Mouse (Mus musculus) hematopoietic stem cell, adult 5-6 weeks (primary cell): Measurements from ENCODE around the gene Iah1. TPM values are rescaled to one million over a fixed set of nuclear protein-coding genes. Genes with fewer than 3 reads are reported as not detected.
A peak's percentile ranks its signal among the peaks of the same experiment; 100 is the strongest.

Source experiments
- ATAC-seq, 2 experiments: fragments of 125-278 bp in 1 of 2; replicated peaks in 1 of 2; 2 replicates each; pipeline ENCODE4 v1.8.0; 2016 to 2017; ENCODE audit warnings: inconsistent platforms in 2 of 2, mild to moderate bottlenecking in 2 of 2, moderate number of reproducible peaks in 2 of 2, low read depth in 1 of 2, moderate TSS enrichment in 1 of 2; ENCODE audit not compliant: low FRiP score in 2 of 2, poor library complexity in 2 of 2, severe bottlenecking in 2 of 2, insufficient read depth in 1 of 2, low TSS enrichment in 1 of 2
- total RNA-seq: library from RNA; stranded (forward); fragments of 172-1452, 232-1000 nt; gene quantifications from 2 replicates; pipeline ENCODE4 v1.2.3, GENCODE M21; 2017

Iah1 gene
- total RNA-seq, 1 experiment from 2014 or later = 30.3 TPM

DNA sequence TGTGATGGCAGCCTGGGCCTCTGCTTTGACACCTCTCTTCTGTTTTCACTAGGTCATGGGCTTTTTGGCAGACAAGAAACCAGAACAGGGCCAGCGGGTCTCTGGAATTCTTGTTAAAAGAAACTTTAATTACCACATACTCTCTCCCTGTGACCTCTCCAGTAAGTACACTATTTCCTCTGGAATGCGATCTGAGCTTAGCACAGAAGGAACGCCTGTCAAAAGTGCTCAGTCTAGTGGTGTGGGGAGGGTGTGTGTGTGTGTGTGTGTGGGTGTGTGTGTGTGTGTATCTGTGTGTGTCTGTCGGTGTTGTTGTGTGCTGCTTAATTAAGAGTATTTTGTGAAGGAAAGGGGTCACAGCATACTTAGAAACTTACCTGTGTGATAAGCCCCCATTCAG, 9.5 kb upstream of the Iah1 start:
- ATAC-seq = no peak

DNA sequence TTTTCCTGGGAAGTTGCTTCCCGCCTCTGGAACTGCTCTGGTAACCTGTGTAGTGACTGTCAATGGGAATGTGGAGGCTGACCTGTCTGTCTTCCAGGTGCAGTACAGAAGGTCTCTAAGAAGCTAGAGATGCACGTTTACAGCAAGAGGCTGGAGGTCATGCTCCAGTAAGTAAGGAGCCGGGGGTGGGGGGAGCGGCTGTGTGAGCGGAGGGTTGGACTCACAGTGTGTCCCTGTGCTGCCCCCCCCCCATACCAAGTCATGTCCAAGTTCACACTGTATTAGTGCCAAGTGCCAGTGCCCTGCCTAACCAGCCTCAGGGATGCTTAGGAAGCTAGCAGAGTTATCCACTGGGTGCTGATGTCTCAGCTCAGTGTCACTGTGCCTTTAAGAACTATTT, 4.0 kb upstream of the Iah1 start:
- no peak for ATAC-seq

DNA sequence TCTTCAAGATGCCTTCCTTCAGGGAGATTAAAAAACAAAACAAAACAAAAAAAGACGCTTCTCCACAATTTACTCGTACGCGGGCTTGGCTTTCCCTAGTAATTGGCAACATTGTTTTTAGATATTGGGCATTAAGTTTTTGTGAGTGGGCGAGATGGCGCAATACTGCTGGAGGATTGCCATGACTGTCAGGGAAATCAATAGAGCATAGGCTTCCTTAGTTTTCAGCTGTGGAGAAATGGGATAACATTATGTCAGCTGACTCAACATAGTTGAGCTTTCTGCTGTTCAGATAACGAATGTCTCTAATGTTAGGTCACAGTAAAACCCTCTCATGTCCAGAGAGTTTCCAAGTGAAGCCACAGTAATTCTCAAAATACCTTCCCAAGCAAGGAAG, 678 bp downstream of the Iah1 start:
- no peak for ATAC-seq

DNA sequence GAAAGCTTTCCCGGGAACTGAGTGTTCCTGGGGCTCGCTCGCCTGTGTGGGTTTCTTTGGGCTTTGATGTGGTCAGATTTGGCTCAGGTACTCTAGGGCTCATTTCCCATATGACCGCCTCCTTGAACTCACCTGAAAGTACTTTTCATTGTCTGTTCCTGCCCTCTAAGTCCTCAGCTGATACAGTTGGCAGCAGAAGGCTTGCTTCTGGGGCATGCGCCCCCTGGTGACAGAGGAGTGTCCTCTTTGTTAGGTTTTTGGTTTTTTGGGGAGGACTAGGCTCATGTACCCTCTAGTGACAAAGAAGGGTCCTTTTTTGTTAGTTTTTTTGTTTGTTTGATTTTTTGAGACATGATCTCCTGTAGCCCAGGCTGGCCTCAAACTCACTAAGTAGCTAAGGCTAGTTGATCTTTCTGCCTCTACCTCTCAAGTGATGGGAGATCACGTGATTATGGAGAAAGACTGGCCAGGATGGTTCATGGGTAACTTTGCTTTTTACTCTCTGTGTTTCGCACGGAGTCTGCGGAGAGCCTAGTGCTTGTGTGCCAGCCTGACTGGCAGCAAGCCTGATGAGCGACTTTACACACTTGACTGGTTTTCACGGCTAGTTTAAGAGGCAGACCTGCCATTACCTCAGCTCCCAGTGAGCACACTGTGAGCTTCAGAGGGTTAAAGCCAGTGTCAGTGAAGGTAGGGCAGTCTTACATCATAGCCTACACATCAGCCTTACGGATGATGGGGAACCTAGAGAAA, 2.1 kb downstream of the Iah1 start:
- ATAC-seq = peak; percentile 44 to 69

DNA sequence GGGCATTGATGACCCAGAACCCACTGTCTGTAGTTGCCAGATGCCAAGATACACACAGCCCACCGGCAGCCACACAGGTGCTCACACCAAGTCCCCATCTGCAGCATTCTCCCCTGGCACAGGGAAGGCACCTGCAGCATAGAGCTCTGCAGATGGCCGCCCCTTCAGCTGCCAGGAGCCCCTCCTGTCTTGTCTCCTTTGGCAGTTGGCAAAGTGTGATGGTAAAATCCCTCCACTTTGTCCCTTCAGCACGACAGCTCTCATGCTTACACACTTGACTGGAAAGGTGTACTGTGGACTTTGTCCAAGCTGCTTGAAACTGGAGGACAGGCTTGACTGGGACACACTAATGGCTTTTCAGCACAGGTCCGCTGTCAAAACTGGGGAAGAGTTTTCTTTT, 4.1 kb downstream of the Iah1 start:
- no peak for ATAC-seq

DNA sequence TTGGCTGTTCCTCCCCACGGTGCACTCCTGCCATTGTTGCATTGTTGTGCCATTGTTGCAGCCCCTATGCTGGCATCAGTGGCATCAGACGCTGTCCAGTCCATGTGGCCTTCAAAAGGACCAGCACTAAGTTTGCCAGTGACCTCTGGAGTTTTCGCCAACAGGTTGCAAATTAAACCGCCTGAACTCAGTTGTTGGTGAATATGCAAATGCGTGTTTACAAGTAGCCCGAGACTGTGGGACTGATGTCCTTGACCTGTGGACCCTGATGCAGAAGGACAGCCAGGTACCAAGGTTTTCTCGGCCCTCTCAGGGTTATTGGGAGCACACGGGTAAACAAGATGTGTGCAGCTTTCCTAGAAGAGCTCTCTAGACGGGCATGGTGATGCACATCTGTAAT, 5.0 kb downstream of the Iah1 start:
- ATAC-seq = no peak

DNA sequence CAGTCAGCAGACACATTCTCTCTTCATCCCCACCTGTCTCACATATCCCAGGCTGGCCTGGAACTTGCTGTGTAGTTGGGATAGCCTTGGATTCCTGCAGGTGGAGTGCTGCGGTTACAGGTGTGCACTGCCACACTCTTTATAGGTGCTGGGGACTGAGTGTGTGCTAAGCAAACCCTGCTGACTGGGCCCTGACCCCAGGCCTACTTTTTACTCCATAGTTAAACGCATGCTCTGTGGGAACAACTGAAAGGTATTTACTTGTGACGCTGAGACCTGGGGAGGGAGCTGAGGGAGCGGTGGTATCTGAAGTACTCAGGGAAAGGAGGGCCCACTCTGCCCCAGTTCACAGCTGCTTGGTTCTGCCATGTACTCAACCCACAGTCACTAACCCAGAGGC, 6.1 kb downstream of the Iah1 start:
- ATAC-seq = no peak

DNA sequence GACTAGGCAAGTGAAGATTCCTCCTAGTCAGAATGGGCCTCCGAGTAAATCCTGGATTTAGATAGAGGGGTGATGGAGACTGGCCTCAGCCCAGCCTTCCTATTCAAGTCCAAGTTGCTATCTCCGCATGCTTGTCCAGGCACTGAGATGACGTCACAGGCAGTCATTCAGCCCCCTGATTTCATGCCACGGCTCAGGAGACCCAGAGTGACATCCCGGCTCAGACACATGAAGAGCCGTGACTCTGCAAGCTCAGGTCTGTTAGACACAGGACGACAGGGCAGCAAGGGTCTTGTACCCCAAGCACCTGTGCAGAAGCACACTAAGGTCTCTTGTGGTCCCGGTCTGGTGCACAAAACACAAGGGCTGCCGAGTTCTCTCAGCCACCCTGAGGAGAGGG, 6.7 kb downstream of the Iah1 start:
- no peak for ATAC-seq

DNA sequence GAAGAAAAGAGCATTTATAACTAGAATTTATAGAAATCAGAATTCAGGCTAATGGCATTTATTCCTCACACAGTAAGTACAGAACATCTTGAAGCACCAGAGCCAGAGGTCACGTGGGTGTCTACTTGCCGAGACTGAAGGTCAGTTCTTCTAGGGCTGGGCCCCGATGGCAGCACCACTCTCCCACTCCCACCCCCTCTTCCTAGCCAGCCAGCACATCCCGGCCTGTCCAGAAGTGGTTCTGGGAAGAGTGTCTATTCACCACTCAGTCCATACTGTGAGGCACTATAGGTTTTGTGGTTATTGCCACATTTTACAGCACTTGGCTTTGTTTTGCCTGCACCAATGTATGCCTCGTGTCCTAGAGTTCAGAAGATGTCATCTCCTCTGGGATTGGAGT, 7.9 kb downstream of the Iah1 start:
- no peak for ATAC-seq

DNA sequence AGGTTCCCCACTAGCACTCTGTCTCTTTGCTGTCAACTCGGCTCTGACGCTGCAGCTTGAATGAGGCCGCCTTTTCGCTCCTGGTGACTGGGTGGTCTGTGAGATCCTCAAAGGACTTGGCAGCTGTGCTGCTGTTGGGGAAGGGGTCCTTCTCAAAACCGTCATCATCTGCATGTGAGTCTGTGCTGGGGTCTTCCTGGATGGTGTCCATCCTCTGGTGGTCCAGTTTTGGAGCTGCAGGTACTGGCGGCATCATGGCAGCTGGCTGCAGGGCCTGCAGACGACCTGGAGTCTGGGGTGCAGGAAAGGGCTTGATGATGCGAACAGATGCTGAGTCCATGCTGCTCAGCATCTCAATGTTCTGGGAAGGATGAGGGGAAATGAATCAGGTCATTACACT, 9.1 kb downstream of the Iah1 start:
- 0 out of 4 replicates have a peak, but pooled peaks of 1 of the 2 experiments have one; percentile 7 for ATAC-seq

DNA sequence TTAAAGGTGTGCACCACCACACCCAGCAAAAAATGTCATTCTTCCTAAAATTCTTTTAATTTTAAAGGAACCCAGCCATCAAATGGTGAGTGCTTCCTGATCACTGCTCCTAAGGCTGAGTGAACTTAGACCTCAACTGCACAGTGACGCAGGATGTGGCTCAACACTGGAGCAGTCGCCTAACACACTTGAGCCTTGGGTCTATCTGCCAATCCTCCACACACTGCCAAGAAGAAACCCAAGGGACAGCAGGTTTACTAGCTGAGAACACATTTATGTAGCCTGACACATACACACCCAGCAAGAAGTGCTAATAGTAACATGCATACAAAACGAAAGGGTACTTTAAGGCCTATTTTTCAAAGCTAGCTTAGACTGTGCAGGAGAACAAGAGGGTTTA, 10.1 kb downstream of the Iah1 start:
- ATAC-seq = no peak

DNA sequence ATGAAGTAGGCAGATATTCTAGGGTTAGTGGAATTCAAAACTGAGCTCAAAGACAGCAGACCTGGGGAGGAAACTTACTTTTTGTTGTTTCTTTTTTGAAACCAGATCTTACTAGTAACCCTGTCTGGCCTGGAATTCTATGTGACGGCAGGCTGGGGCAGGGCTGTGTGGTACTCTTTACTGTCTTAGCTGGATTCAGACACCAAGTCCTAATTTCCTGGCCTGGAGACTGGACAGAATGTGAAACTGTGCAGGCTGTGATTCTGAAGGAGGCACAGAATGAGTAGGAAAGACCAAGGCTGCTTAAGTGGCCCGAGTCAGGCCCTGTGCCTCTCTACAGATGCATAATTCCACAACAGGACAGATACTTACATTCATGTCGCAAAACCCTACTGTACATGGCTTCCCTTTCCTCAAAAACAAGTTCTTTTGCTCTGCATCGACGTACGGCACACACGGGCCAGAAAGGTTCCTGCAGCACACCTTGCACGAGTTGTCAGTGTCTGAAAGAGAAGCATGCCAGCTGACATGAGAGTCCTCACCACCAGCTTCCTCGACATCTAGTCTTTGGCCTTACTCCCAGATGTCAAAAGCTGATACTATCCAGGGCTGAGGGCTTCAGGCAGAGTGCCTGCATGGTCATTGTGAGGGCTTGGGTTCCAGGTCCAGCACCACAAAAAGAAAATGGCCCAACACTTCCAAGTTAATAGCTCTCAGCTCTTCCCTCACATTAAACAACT, 13.6 kb downstream of the Iah1 start:
- ATAC-seq = no peak

DNA sequence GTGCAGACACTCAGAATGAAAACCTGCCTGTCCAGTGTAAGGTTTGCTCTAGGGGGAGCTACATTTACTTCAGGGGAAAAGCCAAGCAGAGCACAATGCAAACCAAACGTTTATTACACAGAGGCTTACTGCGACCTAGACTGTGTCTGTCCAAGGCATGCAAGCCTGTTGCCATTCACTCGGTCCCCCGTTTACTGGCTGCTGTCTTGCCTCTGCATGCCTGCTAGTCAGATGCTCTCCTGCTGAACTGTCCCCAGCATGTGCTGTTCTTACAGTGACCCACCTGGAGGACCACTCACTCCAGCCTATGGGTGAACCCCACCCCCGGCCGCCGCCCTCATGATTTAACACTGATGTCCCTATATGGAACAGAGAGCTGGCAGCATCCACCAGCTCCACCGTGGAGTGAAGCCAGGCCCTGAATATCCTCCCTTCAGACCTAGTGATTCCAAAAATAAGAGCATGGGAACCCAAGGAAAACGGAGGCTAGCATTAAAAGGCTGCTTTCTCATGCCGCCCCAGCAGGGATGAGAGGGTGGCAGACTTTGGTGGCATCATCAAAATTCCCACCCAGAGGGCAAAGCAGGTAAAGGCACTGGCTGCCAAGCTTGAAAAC, 14.9 kb downstream of the Iah1 start:
- no peak; a peak in 1 of 4 replicates for ATAC-seq

DNA sequence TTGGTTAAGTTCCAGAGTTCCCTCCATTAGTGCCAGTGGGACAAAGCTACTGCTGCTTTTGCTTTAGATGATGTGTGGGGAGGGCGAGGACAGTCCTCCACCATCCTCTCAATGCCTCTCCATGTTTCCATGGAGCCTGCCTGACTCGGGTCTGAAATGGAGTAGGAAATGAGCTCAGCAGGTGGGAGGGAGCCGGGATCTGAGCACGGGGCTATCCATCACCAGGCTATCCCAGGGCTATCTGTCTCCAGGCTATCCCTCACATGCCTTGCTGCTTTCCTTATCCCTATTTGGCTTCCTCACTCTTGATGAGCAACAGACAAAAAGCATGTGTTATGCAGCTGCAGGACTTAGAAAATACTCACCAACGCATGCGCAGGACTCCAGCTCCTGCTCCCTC, 15.5 kb downstream of the Iah1 start:
- ATAC-seq = no peak

DNA sequence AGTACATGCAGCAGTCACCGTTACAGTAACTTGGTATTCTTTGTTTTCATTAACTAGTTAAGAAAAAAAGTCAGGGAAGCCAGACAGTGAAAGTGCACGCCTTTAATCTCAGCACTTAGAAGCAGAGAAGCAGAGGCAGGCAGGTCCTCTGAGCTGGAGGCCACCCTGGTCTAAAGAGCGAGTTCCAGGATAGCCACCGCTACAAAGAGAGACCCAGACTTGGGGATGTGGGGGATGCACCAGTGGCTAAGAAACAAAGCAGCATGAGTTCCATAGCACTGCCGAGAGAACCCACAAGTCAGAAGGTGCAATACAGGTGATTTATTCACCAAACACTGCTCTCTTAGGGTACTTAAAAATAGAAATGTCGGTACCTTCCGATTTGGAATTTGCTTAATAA, 16.8 kb downstream of the Iah1 start:
- no peak for ATAC-seq

DNA sequence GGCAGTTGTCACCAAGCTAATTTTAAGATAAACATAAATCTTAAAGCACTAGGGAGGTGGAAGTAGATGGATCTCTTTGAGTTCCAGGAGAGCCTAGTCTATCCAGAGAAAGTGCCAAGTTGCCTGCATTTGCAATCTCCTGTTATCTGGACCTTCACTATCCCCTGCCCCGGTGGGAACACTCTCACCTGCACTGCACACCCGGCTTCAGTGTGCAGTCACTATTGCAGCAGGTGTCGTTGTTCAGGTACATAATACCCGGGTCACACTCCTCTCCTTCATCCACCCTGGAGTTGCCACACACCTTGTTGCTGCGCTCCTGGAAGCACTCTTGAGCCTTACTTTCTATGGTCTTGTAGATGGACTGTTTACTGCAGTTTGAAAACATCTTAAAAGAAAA, 17.6 kb downstream of the Iah1 start:
- ATAC-seq = no peak

DNA sequence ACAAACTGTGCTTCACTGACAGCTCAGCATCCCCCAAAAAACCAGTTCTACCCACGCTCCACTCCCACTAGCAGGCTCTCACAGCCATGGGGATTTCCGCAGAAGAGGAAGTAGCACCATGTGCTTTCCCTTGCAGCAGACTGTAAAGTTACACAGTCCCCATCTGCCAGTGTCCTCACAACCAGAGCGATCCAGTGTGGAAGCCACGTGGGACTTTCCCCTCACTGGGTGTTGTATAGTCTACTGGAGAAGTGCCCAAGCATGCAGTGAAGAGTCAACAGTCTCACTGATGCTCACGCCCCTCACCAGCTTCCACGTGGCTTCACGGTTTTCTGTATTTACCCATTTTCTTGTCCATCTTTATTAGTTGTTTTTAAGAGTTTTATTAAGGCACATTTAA, 19.7 kb downstream of the Iah1 start:
- ATAC-seq = peak; percentile 75 to 84

DNA sequence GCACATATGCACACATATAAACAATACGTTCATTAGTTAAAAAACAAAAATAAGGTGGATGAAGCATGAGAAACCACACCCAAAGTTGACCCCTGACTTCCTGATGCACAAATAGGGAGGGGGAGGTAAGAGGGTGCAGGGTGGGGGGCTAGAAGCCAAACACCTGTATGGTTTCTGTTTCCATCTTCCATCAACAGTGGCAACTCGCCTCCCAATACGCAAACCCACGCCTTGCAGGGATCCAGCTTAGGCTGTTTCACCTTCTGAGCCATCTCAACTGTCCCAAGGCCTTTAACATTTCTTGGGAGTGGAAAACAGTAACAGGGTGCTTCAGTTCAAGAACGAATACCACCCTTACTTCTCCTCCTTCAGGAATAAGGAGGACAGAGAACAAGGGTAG, 21.0 kb downstream of the Iah1 start:
- ATAC-seq = no peak
